Mouse (Mus musculus): ENCODE measurements around the gene Zswim4.
"Not testable (repeated sequence)": the region's sequence is repeated elsewhere in the genome, so short reads cannot be mapped to it uniquely, and the experiment has no call there.

Gene Zswim4

DNA sequence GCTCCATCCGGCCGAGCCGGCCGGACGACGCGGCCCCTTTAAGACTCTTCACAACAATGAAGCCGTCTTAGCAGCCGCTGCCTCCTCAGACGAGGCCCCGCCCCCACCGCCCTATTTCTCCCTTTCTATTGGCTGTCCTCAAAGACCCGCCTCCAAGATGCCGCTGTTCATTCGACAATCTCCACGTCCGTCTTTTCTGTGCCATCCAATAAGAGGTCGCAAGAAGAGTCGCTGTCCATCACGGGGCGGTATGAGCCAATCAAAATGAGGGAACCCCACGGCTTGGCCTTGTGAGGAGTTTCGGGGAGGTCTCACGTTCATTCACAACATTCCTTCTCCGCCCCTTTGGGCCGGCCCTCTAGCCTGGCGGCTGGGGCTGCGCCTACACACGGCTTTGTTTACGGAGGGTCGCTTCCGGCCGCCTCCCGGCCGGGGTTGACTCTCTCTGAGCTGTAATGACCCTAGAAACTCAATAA is at the start of gene Zswim4:
TSS of gene Zswim4 (minus strand) at position 58 of the 476 bp plus-strand sequence.
- peak; percentile 97 to 99 for DNase-seq (ENCODE audit: low spot score in 2 of 2)

DNA sequence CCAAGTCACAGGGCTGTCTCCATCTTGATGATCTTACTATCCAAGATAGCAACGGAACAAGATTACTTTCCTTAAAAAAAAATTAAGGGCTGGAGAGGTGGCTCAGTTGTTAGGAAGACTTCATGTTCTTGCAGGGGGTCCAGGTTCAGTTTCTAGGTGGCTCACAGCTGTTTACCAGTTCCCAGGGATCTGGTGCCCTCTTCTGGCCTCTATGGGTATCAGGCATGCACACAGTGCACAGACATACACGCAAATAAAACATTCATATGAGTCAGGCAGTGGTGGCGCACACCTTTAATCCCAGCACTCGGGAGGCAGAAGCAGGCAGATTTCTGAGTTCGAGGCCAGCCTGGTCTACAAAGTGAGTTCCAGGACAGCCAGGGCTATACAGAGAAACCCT is 48.8 kb upstream of the Zswim4 start:
- not testable (repeated sequence) for DNase-seq (ENCODE audit: low spot score in 2 of 2)

DNA sequence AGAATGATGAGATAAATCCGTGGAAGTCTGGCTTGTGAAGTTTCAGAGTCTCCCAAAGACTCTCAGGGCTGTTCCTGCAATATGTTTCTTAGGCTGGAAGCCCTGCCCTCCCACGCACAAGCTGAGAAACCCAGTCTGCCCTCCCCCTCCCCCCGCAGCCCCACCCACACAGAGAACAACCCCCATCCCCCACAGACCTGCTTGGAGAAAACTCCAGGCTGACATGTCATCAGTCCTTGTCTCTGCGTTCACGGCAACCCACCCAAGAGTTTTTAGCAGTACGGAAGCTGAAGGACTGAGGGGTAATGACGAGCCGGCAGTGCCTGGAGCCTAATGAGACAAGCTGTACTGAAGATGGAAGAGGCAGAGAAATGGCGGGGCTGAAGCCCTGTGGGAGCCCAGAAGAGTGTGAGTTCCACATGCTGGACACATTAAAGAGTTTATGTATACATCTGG is 47.8 kb upstream of the Zswim4 start:
- no peak for DNase-seq (ENCODE audit: low spot score in 2 of 2)

DNA sequence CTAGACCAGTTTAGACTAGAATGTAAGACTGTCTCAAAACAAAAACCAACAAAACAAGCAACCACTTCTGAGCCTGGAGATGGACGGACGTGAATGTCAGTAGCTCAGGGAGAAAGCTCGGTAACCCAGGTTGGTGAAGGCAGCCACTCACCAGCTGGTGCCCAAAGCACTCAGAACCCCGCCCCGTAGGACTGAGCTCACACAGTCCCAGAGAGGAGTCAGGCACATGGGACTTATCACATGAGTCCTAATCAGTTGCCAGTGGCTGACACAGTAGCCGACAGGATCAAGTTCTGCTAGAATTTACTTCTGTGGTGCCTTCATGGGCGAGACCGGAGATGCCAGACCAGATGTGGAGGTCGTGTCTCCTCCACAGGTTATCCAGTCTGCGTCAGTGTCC is 43.9 kb upstream of the Zswim4 start:
- DNase-seq (ENCODE audit: low spot score in 2 of 2): no peak

DNA sequence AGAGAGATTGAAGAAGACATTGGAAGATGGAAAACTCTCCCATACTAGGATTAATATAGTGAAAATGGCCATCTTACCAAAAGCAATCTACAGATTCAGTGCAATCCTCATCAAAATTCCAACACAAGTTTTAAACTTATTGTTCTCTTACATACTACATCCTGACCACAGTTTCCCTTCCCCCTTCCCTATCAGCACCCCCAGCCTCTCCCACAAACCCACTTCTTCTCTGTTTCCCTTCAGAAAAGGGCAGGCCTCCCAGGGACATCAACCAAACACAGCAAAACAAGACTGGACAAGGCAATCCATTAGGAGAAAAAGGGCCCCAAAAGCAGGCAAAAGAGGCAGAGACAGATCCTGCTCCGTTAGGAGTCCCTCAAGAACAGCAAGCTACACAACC is 39.6 kb upstream of the Zswim4 start:
- no peak for DNase-seq (ENCODE audit: low spot score in 2 of 2)

DNA sequence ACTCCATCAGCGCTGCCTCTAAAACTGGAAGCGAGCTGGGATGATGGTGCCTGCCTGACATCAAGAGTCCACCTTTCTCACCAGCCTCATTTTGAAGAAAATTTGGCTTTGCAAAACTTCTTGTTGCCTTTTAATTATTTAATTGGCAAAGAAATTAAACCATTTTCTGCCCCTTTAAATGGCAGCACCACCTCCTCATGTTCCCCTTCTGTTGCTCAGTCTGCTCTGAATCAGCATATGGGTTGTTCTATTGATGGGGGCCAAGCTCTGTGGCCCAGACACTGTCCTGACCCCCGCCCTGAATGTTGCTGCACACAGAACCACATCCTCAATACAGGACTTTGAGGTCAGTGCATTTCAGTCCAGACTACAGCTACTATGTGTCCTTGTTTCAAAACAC is 37.1 kb upstream of the Zswim4 start:
- no peak for DNase-seq (ENCODE audit: low spot score in 2 of 2)

DNA sequence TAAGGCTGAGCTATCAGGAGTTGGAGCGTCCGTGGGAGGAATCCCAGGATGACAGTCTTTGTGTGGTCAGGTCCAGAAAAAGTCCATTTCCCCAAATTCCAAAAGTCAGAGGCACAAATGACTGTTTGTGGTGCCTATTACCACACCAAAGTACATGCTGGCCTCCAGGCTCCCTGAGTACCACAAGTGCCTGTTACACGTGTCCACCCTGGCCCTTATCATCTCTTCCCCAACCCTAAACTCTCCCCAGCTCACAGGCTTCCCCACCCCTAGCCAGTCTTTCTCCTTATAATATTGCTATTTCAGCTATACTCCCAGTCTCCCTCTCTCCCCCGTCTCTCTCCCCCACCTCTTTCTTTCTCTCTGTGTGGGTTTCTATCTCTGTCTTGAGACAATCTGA is 35.4 kb upstream of the Zswim4 start:
- DNase-seq (ENCODE audit: low spot score in 2 of 2): no peak

DNA sequence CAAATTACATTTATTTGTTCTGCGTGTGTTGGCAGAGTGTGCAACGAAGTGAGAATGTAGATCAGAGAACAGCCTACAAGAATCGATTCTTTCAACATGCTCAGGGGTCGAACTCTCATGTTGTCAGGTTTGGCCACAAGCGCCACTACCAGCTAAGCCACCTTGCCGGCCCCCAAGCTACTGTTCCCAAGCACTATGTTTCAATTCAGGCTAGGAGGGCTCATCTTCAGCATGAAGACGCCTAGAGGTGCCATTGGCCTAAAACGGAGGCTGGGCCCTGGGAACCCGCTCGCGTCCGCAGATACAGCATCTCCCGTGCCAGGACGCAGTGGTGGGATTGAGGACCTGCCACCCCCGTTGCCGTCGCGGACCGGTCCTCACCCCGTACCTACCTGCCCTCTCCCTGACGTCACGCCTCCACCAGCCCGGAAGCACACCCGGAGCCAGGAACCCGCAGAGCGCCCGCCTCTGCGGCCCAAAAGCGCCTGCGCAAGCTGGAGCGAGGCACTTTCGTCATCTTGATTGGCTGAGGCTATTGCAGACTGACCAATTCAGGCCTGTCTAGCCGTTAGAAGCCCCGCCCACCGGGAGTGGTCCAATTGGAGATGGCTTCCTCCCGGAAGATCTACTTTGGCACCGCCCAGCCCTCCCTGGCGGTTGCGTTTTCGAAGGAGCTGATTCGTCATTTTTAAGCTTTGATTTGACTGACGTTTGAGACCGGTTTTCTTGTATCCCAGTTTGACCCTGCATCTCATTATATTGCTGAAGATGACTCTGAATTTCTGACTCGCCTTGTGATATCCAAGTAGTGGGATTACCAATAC is 33.3 kb upstream of the Zswim4 start, which contains the start of gene Ccdc130:
TSS of gene Ccdc130 (minus strand) at position 431 of the 824 bp plus-strand sequence.
- peak; percentile 100 for DNase-seq (ENCODE audit: low spot score in 2 of 2)

DNA sequence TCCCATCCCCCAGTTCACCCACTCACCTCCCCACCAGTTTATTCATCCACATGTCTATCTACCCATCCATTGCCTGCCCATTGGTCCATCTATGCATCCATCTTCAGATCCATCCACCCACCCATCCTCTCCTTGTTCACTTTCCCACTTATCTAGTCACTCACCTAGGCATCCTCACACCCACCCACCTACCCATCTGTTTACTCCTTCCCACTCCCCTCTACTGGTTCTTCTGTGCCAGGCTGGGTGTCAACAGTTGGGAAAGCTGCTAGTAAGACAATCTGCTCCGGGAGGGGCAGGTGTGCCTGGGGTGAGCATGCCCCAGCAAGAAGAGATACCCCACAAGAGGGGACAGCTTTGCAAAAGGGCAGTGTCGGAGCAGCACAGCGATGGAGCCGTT is 24.2 kb upstream of the Zswim4 start:
- DNase-seq (ENCODE audit: low spot score in 2 of 2): no peak

DNA sequence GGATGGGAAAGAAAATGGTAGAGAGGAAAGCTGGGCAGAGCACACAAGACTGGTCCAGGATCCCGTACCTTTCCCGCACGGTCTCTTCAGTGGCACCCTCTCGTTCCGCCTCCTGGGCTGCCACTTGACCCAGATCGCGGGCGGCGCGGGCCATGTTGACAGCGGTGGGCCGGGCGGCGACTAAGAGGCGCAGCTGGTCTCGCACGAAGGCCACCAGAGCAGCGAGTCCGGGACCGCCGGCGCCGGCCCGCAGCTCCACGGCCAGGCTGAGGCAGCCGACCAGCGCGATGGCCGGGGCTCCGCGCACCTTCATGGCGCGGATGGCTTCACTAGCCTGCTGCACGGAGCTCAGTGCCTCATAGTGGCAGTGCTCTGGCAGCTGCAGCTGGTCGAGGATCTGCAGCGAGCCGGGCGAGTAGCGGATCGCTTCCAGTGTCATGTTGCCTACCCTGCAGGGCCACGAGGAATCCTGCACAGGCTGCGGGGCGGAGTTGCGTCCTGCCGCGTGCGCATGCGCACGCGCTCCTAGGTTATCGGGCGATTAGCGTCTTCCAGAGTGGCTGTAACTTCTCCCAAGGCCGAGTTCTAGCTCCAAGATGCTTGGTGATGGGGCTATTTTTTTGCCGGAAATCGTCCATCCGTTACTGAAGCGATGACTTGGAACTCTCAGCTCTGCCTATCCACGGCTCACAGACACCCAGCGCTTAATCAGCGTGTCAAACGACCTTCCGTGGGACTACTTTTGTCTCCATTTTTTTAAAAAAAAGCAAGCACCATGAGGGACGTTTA is 20.2 kb upstream of the Zswim4 start, which contains the start of gene Mri1:
TSS of gene Mri1 (minus strand) at position 505 of the 789 bp plus-strand sequence.
- DNase-seq (ENCODE audit: low spot score in 2 of 2): peak; percentile 69 to 78

DNA sequence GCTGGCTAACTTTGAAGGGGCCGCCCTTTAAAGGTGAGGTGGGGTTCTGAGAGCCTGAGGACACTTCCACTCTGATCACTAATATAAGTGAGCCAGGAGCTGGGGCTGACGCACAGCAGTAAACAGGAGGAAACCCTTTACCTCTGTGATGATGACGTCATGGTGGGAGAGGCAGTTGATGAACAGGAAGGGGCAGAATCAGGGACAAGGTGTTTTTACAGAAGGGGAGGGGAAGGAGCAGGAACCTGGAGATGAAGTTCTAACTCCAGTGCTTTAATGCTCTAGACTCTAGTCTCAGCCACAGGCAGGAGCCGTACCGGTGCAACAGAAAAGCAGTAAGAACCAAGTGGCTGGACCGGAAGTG is 19.6 kb upstream of the Zswim4 start:
- no peak for DNase-seq (ENCODE audit: low spot score in 2 of 2)

DNA sequence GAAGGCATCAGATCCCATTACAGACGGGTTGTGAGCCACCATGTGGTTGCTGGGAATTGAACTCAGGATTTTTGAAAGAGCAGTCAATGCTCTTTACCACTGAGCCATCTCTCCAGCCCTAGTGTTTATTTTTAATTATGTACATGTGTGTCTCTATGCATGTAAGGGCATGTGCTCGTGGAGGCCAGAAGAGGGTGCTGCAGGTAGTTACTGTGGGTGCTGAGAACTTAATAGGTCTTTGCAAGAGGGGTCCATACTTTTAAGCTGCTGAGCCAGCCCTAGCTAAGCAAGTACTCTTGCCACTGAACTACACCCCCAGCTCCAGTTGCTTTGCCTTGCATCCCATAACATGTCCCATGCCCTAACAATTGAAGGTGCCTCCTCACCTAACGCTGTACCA is 19.0 kb upstream of the Zswim4 start:
- no peak for DNase-seq (ENCODE audit: low spot score in 2 of 2)

DNA sequence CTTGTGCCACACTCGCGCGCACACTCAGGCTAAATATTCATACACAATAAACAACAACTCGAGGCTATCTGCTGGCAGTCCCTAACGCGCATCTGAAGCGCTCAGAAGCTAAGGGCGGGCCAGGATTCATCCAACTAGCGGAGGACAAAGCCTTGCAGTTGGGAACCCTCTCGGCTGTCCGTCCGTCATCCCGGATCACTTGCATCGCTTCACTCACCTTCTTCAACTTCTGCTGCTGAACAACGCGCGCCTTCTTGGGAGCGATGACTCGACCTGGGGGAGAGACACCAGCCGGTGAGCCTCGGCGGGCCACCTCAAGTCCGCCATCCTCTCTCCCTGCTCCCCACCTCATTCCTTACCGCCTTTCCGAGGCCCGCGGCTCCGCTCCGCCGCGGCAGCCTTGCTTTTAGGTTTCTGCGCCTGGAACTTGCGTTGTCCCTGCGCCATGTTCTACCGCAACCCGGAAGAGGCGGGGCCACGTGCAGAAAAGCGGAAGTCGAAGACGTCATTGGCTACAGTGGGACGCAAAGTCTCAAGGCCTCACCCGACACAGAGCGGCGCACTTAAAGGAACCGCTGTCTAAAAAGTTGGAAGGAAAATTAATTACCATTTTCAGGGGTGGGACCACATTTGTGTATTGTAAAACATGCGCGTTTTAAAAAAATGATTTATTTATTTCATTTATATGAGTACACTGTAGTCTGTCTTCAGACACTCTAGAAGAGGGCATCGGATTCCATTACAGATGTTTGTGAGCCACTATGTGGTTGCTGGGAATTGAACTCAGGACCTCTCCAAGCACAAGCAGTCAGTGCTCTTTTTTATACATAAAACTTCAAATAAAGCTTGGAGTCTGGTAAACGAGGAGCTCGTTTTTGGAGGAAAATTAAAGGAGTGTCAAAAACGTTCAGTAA is 12.7 kb upstream of the Zswim4 start, which contains the start of gene D8Ertd738e:
TSS of gene D8Ertd738e (minus strand) at position 463 of the 914 bp plus-strand sequence.
- DNase-seq (ENCODE audit: low spot score in 2 of 2): peak; percentile 79 to 85

DNA sequence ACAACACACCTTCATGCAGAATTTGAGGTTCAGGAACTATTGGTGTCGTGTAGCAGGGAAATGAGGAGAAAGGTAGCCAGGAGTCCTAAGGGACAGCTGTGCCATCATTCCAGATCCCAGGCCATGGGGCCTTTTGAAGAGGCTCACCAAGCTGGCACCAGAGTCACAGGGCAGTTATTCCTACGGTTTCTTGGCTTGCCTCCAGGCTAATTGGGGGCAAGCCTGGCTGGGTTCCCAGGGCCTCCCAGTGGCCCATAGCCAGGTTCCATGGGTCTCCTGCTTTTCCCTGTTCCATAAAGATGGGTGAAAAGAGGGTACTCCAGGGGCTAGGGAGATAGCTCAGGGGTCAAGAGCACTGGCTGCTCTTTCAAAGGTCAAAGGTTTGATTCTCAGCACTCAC is 5.0 kb upstream of the Zswim4 start:
- DNase-seq (ENCODE audit: low spot score in 2 of 2): no peak

DNA sequence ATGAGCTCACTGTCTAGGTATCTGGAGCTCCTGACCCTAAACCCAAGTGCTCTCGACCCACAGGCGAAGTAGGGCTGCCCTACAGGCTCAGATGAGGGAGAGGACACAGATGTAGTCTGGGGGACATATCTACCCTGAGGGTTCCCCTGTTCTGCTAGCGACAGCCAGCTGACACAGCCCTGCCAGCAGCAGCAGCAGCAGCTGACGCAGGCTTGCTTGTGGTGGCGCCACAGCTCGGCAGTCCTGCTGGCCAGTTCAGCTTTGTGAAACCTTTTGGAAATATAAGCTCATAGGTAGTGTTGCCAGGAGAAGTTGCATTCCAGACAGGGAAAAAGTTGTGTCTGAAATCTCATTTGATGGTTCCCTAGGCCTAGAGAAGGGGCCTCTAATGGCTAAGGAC is 4.3 kb upstream of the Zswim4 start:
- no peak for DNase-seq (ENCODE audit: low spot score in 2 of 2)

DNA sequence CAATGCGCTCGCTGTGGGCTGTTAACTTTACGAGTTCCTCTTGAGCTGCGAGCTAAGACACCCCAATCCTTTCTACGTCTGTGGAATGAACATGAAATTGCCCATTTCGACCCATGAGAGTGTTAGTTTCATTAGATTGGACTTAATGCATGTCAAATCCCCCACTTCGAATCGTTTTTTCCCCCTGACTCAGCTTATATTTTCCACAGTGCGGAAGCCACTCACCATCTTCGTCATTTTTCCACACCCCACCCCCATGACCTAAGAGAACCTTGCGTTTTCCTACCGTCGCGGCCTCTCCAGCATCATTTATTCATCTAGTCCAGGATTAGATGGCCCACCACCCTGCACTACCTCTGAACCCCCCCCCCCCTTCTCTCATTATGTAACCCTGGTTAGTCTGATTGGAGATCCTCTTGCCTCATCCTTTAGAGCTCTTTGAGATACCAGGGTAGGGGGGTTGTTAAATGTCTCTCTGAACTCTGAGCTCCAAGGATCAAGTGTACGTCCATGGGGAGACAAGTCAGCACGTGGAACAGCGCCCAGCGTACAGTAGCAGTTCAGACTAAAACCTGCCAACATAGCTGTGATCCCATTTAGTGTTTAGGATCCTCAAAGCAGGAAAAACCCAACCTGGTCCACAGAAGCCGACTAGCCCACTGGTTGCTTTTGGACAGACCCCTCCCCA is 831 bp upstream of the Zswim4 start:
- DNase-seq (ENCODE audit: low spot score in 2 of 2): no peak

DNA sequence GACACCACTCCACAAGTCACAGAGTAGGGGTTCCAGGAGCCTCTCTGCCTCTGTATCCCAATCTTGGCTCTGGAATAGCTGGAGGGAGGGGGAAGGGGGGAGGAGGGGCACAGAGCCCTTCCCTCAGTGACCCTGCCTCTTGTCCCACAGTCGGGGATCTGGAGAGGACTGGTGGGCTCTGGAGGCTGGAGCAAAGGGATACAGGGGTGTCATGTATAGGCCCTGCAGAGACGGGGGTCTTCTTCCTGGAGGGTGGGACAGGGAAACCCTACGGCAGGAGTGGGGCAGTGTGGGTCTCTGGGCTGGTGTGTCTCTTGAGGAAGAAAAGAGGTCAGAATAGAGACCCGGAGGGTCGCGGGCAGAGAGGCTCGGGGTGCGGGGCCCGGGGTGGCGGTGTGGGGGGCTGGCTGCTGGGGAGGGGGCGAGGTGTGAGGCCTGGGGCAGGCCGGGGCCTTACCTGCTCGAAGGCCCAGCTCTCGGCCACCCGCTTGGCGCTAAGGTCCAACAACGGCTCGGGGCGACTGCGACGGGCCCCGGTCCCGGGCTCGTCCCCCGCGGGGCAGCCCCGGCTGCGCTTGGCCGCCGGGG is 351 bp downstream of the Zswim4 start:
- DNase-seq (ENCODE audit: low spot score in 2 of 2): peak in 1 of 2 experiments; percentile 25

DNA sequence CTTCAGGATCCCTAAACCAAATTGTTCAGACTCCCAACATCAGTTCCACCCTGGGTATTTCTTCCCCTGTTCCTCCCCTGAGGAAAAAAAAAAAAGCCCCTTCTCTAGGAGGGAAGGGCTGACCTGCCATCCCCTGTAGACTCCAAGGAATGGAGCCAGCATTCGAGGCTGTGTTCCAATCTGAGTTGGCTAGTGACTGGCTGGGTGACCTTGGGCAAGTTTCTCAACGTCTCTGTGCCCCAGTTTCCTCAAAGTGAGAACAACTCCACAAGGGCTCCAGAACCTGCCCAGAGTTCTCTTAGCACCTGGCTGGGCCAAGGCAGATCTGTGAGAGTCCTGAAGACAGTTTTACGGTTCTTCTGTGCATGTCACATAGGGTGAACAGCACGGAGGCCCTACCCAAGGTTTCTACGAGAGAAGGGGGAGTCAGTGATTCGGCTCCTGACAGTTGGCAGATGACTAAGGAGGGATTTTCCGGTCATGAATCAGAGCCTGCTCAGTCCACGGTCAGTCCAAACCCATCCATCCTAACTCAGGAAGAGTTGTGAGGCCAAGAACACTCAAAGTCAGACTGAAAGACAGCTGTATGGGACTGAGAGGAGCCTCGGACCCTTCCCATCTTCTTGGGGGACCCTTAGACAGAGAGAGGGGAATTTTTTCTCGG is 977 bp downstream of the Zswim4 start:
- DNase-seq (ENCODE audit: low spot score in 2 of 2): no peak

DNA sequence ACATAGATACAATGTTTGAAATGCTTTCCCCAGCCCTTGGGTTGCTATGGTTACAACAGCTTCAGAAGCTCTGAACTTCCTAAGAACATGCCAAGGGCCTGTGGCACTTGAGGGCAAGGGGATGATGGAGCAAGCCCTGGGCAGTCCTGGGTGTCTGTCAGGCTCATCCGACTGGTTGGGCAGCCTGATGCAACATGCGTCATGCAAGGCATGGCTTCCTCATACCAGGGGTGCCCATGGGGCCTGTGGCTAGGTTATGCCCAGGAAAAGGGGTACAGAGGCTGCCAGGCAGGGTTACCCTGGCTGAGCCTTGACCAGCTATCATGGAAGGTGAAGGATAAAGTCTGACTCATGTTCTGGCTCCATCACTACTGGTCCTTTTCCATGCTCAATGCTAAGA is 3.8 kb downstream of the Zswim4 start:
- no peak for DNase-seq (ENCODE audit: low spot score in 2 of 2)

DNA sequence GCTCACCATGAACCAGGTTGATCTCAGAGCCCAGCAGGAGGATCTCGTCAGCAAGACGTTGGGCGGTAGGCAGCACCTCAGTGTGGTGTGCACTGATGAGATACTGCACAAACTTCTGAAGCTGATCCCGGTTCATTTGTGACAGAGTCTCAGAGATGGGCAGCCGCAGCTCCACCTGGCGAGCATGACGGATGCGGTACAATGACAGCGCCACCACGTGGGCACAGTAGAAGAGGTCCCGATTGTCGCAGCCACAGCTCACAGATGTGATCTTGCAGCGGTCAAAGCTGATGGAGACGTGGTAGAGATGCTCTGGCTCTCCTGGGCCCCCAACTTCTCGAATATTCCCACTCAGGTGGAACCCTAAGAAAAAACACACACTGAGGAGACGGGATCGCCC is 6.1 kb downstream of the Zswim4 start:
- DNase-seq (ENCODE audit: low spot score in 2 of 2): no peak
